Mouse (Mus musculus): ENCODE results near the gene Sbno1. TPM values are rescaled to one million over a fixed set of nuclear protein-coding genes. Genes with fewer than 3 reads are reported as not detected.
"Not testable (repeated sequence)": the region's sequence is repeated elsewhere in the genome, so short reads cannot be mapped to it uniquely, and the experiment has no call there.

The Sbno1 gene
- 10 to 100 TPM; 69.2 to 77.6 TPM for total RNA-seq (2021)

GRCm38 (mm10) chr5:124425412-124426259, at the start of gene Sbno1:
Gene Sbno1 (minus strand): TSS chr5:124426001.
- peak; percentile 94 for DNase-seq
- intact Hi-C loops (cut with DNase I), result no loop called here

DNA sequence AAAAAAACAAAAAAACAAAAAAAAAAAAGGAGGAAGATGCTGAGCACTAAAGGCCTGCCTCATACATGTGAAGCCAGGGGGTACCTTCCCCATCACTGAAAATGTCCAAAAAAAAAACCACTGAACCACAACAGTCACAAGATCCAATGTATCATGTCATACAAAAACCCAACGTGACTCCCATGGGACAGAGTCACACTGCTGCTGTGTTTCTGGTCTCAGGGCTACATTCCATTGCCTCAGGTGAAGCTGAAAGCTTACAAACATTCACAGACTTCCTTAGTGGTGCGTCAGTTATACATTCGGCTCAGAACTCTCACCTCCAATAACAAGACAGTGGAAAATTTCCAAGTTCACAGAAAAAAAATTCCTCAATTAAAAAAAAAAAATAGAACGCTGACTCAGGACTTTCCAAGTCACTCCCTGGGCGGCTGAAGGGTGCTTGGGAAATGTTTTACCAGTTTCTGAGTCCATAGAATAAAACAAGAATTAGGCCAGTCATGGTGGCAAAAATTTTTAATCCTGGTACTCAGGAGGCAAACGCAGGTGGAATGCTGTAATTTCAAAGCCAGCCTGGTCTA, 44.9 kb upstream of the Sbno1 start:
- intact Hi-C loops (cut with DNase I), result no loop called here
- no peak for DNase-seq

DNA sequence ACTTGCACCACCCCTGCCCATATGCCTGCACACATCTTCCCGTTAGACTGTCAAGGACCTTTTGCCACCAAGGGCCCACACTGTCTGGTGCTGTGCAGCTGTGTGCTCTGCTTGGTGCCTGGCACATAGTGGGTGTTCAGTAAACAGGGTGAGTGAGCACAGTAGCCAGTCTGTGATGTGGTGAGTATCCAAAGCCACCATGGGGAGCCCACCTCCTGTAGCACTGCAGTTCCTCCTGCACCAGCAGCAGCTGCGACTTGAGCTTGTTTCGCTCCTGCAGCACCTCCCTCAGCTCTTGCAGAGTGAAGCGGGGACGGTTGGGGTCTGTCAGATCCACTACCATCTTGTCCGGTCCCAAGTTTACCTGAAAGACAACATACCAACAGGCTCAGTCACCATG, 43.7 kb upstream of the Sbno1 start:
- intact Hi-C loops (cut with DNase I), result no loop called here
- DNase-seq, result no peak

GRCm38 (mm10) chr5:124468365-124468764, 42.6 kb upstream of the Sbno1 start:
- intact Hi-C loops (cut with DNase I), result no loop called here
- DNase-seq, result no peak

DNA sequence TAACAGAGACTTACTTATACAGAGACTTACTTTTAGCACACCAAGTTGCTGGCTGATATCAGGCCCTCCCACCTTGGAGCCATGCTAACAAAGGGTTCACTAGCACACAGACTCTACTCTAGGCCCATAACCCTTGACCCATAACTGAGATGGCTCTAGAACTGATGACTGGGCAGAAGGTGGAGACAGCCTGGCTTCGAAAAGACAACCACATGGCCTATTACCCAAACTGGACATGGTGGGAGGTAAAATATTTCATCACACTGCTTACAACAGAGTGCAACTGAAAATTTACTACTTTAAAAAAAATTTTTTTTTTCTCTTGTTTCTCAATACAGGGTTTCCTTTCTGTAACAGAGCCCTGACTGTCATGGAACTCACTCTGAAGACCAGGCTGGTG, 42.0 kb upstream of the Sbno1 start:
- DNase-seq, result no peak
- intact Hi-C loops (cut with DNase I), result no loop called here

- DNase-seq, result no peak
- intact Hi-C loops (cut with DNase I), result no loop called here
Measured at GRCm38 (mm10) chr5:124464905-124465304, 39.1 kb upstream of the Sbno1 start.

GRCm38 (mm10) chr5:124463462-124463861, 37.7 kb upstream of the Sbno1 start:
- intact Hi-C loops (cut with DNase I), result no loop called here
- no peak for DNase-seq

- intact Hi-C loops (cut with DNase I), result no loop called here
Measured at GRCm38 (mm10) chr5:124462297-124463025, 36.7 kb upstream of the Sbno1 start.

DNA sequence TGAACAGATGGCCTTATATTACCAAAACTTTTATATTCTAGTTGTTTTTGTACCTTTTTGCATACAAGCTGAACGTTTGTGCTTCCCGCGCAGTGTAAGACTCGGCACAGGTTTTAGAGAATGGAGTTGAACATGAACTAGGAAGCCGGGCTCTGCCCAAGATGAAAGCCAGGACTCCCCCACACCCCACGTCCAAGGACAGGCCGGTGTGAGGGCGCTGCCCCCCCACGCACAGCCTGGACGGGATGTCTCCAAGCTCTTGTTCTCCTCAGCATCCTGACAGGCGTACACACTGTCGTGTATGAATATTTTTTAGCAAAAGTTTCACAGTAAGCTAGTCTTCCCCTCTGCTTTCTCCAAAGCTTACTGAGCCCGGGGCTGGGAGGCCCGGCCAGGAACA, 35.1 kb upstream of the Sbno1 start:
- intact Hi-C loops (cut with DNase I); DNase-seq: not testable (repeated sequence)

More at GRCm38 (mm10) chr5:124462297-124463025, 36.7 kb upstream of the Sbno1 start:
- no peak for DNase-seq

- DNase-seq, result no peak
- intact Hi-C loops (cut with DNase I), result no loop called here
Measured at GRCm38 (mm10) chr5:124456762-124457161, 31.0 kb upstream of the Sbno1 start.

DNA sequence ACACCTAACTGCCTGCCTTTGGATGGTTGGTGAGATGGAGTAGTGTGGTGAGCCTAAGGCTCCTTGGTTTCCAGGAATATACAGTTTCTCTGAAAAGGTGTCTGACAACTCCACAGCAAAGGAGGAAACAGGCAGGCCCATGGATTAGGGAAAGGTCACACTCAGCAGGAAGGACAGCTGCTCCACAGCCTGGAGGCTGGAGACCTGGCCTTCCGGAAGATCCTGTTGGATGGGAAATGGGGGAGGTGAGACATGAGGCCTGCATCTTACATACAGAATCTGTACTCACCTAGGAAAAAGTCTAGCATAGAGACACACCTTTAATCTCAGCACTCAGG, 28.2 kb upstream of the Sbno1 start:
- no peak for DNase-seq
- intact Hi-C loops (cut with DNase I), result no loop called here

GRCm38 (mm10) chr5:124453339-124454081, 27.7 kb upstream of the Sbno1 start:
- peak in 1 of 2 experiments; percentile 36 for DNase-seq
- intact Hi-C loops (cut with DNase I), result no loop called here

- intact Hi-C loops (cut with DNase I), result no loop called here
- DNase-seq, result peak in 1 of 2 experiments; percentile 37
Measured at GRCm38 (mm10) chr5:124452494-124453228, 26.9 kb upstream of the Sbno1 start.

GRCm38 (mm10) chr5:124450641-124451340, 25.0 kb upstream of the Sbno1 start:
- DNase-seq, result no peak
- intact Hi-C loops (cut with DNase I), result loop anchor here (2.0 kb wide), 1 partner anchor 32 kb away; the partner anchor contains the start of gene Snrnp35

DNA sequence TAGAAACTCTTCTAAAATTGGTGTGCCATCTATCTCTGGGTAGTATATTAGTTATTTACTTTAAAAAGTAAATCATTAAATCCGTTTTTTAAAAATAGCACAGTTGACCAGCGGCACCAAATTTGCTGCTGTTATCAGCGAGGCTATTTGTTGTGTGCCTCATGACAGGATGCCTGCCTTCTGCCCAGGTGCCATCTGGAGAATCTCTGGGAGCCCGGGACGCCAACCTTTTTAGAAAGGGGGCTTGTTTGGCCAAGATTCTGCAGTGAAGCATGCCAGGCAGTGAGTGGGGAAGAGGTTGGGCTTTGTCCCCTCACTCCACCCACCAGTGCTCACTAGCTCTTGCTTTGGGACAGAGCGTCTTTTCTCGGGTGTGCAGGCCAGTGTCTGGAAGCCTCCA, 24.2 kb upstream of the Sbno1 start:
- intact Hi-C loops (cut with DNase I), result loop anchor here (2.0 kb wide), 1 partner anchor 33 kb away; the partner anchor contains the start of gene Snrnp35
- peak; percentile 59 to 66 for DNase-seq

- intact Hi-C loops (cut with DNase I), result no loop called here
Measured at GRCm38 (mm10) chr5:124449494-124449893, 23.7 kb upstream of the Sbno1 start.

DNA sequence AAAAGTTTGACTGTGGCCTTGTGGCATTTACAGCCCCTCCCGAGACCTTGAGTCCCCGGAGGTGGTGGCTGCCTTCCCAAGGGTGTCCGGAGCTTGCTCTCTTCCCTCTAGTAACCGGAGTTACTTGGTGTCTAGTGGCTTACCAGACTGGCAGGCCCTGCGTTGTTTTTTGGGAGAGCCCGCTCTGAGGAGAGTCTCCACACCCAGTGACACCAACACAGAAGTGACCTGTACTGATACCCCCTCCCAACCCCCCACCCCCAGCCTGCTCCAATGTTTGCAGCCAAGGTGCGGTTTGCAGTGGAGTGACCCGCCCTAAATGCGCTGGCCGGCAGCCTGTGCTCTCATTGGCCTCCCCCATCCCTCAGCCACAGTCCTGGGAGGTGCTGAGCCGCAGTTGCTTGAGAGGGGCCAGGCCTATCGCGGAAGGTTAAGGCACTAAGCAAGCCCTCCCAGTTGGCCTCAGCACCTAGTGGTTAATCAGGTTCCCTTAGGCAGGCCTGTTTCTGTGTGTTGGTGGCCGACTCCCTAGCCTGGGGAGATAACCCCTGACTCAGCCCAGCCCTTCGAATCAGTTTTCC, 20.6 kb upstream of the Sbno1 start:
- DNase-seq, result peak; percentile 83 to 88
- intact Hi-C loops (cut with DNase I), result no loop called here

More at GRCm38 (mm10) chr5:124449494-124449893, 23.7 kb upstream of the Sbno1 start:
- DNase-seq, result peak in 1 of 2 experiments; percentile 44

DNA sequence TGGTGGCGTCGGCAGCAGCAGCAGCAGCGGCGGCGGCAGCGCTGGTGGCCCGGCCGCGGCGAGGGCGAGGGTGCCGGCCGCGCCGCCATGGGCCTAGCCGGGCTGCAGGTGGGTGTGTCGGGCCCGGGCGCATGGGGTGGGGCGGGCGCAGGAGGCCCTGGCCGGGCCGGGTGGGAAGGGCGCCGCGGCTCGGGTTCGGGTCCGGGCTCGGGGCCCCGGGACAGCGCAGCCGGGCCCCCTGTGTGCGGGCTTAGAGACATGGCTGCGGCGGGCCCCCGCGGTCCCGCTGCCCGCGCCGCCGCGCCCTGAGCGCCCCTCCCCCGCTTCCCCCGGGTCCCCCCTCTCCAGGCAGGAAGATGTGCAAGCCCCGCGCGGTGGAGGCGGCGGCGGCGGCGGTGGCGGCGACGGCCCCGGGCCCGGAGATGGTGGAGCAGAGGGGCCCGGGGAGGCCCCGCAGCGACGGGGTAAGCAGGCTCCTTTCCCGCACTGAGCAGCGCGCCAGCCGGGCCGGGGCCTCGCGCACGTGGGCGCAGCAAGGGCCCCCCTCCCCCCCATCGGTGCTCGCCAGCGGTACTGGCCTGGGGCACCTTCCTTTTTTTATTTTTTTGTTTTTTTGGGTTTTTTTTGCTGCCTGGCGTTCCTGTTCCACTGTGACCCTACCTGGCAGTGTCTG, 20.0 kb upstream of the Sbno1 start:
- intact Hi-C loops (cut with DNase I), result no loop called here
- DNase-seq, result peak; percentile 53 to 72

Data from heart, postnatal 10 days (tissue).